Mouse (Mus musculus) spleen, adult 18-20 months (tissue): ENCODE results near the gene Gm17720.
A peak's percentile ranks its signal among the peaks of the same experiment; 100 is the strongest.

Experiments
- DNase-seq, 2 experiments: peaks; one replicate each; pipeline ENCODE4 v3.0.0; 2022; ENCODE audit warnings: mixed read lengths in 2 of 2

Gm17720 gene

DNA sequence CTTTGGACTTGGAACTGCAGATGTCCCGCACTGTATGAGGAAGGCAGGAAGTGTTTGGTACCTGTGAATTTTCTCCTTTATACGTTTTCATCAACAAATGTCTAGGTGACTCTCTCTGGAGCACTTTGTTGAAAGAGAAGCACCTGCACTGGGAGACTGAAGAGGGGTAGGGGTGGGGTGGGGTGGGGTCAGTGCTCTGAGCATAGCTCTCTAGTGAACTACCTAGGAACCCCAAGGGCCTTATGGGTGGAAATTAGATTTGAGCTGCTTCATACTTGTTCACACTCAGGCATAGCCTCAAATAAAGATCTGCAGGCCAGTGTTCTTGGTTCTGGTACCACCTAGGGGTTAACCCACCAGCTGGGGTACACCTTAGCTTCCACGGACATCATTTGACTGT is at the start of gene Gm17720:
Gene Gm17720, minus strand, starts transcription at position 101 of the 400 bp plus-strand sequence.
- DNase-seq: no peak

DNA sequence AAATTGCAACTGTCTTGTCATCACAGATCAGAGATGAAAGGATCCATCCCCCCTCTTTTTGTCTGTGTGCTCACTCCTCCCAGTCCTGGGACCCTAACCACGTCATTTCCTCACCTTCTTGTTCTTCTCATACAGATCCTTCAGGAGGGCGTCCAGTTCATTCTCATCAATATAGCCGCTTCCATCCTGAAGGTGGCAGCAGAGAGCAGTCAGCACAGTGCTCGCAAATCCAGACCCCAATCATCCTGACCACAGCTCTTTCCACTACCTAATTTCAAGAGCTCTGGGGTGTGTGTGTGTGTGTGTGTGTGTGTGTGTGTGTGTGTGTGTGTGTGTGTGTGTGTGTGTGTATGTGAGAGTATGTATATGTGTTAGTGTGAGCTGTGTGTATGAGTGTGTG is 43.0 kb upstream of the Gm17720 start:
- peak in 1 of 2 experiments; percentile 34 for DNase-seq

DNA sequence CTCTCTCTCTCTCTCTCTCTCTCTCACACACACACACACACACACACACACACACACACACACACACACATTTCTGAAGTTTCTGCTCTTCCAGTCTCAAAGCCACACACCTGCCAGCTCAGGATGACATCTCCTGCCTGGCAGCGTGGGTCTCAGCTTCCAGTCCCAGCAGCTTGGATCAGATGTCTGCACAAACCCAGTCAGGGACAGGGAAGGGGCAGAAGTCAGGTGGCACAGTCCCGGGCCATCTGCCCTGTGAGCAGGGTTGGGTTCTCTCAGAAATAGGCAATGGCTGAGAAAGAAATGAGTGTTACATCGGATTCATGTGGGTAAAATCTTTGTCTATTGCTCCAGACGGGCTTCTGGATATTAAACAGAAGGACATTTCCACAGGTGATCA is 38.2 kb upstream of the Gm17720 start:
- no peak for DNase-seq

DNA sequence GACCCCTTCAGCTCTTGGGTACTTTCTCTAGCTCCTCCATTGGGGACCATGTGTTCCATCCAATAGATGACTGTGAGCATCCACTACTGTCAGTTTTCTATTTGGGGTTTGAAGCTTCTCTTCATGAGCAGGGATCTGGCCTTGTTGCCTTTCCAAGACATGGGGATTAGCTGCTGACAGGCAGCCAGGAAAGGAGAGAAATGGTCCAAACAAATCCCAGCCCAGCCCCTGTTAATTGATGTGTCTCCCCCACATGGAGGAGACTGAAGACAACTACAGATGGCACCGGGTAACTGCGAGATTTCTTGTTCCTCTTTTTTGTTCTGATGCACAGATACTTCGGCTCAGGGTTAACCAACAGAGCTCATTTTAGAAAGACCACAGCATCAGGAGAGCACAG is 37.6 kb upstream of the Gm17720 start:
- DNase-seq: no peak

DNA sequence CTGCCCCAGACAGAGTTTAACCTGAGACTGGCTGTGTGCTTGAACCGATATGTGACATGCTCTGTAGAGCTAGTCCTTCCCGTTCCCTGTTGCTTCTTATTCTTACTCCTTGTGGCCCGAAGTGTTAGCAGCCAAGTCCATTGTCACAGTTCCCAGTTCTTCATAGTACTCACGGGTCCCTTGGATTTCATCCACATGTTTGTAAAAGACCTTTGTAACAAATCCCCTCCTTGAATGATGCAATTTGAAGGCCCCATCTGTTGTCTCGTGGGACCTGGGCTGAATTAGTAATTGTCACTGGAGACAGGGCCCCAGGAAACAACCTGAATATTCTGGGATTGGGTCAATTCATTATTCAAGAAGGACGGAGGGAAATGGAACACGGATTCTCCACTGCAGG is 33.0 kb upstream of the Gm17720 start:
- no peak for DNase-seq

DNA sequence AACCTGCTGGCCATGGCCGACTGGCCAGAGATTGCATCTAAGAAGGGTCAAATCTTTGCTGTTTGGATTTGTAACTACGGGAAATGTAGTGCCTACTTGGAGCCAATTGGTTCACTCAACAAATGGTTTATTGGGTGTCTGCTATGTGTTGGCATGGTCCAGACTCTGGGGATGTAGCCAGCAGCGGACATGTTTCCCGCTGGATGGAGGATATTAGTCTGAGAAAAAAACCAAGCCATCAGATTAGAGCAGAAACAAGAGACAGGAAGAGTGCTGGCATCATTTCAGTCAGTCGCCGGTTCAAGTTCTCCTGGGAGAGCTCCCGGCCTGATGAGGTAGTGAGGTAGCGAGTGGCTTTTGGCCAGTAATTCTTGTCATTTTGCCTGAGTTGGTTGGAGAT is 31.7 kb upstream of the Gm17720 start:
- DNase-seq: no peak

DNA sequence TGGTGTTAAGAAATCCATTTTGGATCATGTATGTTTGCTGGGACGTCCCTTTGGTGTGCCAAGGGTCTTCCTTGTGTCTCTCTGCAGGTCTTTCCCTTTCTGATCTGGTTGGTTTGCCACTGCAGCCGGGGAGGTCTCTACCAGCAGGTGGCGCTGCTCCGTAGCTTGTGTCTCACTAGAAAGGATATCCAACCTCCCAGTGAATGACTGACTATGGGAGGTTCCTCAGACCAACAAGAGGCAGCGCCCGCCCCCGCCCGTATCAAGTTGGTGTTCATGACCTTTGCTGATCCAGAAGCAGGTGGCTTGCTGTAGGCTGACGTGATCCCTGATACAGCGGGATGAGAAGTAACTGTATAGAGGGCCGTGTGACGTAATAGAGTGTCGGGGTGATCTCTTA is 28.0 kb upstream of the Gm17720 start:
- DNase-seq: peak in 1 of 2 experiments; percentile 44

DNA sequence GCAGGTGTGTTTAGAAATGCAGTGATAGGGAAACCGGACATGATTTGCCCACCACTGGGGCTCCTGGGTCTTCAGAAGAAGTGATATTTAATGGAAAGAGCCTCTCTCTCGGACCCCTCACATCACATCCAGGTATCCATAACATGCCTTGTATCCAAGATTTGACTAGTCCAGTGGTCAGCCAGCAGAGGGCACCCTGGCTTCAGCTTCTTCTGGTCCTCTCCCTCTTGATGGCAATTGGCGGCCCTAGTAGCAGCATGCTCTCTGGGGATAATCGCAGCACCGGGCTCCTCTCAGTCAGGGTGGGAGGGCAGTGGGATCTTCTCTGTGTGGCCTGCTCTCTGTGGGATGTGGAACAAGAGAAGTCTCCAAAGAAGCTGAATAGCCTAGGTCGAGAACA is 17.2 kb upstream of the Gm17720 start:
- no peak for DNase-seq

DNA sequence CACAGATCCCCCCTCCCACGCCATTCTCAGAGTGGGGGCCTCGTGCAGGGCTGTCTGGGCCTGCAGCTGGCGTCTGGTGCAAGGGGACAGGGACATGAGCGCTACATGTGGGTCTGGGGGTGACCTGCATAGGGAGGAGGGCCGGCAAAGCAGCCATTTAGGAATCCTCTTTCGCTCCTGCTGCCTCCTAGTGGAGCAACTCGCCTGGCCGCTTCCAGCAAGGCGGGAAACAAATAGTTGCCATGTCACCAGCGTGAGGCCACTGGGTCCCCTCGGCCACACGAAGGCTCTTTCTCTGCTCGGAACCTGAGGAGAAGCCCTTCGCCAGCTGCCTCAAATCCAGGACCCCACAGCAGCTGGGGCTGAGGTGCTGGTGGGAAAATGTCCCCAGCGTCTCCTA is 877 bp downstream of the Gm17720 start:
- DNase-seq: no peak

DNA sequence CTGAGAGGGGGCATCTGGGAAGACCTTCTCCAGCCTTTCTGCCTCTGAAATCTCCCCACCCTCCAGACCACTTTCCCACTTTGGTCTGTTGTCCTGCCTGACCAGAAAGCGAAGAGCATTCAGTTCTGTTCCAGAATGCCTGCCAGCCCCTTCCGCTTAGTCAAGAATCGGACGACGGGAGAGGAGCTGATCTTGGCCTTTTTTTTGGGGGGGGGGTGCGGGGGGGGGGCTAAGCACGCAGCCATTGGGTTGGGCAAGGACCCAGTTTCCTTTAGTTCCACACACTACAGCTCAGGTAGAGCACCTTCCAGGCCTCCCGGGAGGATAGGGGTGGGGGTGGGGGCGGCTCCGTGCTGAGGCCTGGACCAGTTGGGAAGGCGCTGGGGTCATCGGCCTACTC is 1.6 kb downstream of the Gm17720 start, which contains the start of gene Gm21964:
Gene Gm21964, plus strand, starts transcription at position 301 of the 400 bp plus-strand sequence.
- no peak for DNase-seq

DNA sequence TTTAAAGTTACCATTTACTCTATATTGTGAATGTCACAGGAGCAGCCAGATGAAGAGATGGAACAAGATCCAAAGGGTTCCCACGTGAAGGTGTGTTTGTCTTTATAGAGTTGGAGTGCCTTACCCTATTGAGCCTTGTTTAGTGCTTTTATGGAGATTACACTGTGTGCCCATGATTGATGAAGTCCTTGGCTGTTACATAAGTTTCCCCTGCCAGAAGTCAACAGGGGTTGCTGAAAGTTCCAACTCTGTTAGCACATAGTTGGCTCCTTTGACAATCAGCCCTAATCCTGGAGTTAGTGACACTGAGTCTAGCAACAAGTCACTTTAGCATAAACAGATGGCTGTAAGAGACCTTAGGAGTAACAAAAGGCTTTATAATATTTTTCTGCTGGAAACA is 10.7 kb downstream of the Gm17720 start:
- no peak for DNase-seq

DNA sequence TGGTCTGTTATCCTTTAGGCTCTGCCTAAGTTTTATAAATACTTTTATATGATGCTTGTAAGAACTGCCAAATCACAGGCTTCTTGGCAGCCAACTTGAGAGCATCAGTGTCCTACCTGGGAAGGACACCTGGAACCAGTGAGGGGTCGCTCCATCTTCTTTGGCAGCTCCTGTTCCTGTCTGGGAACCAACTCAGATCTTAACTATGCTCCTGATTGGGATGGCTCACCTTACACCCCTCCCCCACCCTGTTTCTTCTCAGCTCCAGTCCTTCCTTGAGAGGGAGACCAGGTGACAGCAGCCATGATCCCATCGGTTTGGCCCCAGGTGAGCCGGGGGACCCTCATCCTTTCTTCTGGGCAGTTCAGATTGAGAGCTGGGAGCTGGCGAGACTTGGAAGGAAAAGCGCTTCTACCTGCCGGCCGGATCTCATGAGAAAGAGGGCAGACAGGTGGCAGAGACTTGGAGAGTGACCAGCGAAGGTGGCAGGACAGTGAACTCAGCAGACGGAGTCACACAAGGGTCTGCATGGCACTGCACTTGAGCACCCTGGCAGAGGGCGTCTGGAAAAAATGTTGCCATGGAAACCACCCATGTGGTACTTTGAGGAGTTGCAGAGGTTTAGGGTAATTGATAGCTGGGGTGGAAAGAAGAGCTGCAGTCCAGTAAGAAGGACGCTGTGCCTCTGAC is 20.0 kb downstream of the Gm17720 start:
- DNase-seq: no peak

DNA sequence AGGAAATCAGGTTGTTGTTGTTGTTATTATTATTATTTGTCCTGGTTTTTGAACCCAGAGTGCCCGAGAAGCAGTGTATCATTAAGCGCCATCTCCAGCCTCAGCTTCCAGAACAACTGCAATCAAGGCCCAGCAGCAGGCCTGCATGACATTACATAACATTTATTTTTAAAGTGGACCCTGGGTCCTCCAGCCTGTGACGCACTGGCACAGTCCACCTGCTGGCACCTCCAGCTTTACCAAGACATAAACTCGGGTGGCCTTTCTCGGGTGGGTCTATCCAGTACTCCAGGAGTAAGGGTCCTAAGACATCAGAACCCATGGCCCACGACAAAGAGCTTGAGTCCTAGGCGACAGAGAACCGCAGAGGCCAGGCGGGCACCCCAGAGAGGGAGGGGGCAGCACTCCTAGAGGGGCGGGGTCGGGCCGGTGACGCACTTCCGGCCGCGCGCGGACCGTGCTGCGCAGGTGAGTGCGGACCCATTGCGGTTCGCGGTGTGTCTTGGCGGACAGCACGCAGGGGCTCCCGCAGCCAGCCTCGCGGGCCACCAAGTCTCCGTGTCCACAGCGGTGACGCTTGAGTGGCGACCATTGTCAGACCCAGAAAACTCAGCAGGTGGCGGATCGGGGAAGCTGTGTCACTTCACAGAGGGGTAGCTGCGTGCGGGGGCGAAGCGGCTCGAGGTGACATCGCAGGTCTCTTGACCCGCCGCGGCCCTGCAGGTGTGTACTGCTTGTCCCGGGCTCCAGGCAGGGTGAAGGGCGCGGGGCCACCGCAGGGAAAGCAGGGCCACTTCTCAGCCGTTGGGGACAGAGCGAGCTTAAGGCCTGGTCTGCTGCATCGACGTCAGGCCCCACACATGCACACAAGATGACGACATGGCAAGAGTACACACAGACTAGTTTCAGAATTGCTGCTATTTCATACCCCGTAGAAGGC is 23.0 kb downstream of the Gm17720 start, which contains the start of gene Zfp612:
Gene Zfp612, plus strand, starts transcription at position 465 of the 940 bp plus-strand sequence.
- DNase-seq: peak in 1 of 2 experiments; percentile 37

DNA sequence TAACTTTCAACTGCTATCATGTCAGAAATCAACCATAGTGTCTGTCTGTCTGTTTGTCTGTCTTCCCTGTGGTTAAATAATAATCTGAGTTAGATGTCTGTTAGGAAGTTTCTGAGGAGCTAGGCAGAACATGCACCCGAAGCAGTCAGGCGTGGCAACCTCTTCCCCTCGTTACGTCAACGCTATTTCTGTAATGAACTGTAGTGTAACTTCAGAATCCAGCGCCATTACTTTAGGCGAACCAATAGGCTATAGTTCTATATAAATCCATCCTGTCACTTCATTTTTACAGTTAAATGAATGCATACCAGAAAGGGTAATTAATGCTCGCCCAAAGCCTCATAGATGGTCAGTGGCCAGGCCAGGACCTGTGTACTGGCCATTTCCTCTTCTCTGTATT is 28.1 kb downstream of the Gm17720 start:
- no peak for DNase-seq

DNA sequence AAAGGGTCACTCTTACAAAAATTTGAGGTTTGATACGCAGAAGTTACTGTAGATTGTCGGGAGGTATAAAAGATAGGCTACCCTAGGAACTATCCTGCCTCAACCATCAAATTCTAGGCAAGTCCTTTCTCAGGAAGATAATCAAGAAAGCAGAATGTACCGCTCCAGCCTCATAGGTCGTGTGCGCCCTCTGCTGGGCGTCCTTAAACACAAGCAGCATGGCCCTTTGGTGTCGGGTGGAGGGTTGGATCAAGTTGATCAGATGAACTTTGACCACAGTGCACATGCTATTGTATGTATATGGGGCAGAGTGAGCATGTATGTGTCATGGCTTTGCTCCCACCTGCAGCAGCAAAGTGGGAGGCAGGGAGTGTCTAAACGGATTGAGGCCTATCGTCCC is 31.0 kb downstream of the Gm17720 start:
- DNase-seq: peak in 1 of 2 experiments; percentile 32

DNA sequence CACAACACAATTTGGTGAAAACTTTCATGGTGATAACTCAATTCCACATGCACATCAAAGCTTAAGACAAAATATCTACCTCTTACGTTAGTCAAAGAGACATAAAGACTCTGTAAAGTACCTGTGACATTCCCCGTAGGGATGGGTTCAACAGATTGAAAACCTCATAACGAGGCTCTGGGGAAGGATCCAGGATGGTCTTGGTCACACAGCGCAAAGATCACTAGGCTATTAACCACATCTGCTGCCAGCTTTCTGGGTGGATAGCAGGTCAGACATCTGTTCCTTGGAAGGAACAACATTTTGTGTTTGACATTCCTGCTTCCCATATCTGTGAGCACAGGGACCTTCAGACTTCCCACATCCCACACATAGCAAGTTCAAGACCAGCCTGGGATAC is 32.8 kb downstream of the Gm17720 start:
- DNase-seq: no peak

DNA sequence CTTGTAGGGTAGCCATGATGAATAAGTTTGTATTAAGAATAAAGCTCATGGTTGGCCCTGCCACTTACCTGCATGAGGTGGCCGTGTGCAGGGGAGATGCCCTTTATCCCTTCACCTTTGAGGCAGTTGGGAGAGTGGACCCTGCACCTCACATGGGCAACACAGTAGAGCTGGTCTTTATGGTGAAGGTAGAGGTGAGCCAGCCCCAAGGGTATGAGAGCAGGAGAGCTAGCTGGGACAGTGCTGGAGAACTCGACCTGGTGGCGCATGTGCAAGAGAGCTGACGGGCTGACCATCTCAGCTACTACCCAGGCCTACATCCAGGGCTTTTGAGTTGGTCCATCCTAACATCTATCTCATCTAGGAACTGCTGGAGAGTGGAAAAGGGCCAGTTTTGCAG is 36.9 kb downstream of the Gm17720 start:
- DNase-seq: no peak

DNA sequence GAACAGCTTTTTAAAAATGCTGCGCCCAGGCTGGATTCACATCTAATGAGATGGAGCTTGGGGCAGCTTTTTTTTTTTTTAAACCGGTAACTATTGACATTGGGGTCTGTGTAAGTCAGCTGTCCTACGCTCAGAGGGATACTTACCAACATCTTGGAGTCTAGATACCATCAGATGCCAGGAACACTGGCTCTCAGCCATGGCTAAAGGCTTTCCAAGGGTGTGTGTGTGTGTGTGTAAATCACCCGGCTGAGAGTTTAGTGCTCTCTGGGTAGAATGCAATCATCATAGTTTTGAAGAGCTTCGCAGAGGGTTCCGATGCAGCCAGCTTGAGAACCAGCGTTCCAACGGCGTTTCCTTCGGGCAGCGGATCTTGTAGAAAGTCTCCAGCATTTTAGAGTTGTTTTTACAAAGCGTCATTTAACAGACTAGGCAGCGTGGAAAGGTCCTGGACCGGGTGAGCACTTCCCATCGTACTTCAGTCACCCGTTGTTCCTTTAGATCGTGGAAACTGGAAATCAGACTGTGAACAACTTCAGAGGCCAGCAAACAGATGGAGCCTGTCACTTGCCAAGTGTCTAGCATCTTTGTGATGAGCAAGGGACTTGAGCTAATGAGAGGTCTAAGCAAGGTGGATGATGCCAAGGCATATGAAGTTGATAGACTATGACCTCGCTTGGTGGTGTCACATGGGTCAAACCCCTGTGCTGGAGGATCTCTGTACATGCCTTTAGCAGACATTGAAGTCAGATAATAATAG is 37.8 kb downstream of the Gm17720 start:
- DNase-seq: no peak

DNA sequence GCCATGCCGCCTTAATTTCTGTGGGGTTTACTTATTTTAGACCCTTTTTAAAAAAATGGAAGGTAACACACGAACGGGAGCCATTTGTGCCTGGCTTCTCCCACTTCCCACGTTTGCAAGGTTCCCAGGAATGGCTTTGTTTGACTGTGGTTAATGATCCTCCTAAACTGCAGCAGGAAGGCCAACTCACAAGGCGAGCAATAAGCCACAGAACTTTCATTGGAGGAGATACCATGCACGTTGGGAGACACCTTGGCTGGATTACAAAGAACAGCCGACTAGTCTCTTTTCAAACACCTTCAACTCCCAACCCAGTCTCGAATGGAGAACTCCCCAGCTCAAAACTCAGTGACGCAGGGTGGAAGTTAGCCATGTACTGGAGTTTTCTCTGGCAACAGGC is 38.4 kb downstream of the Gm17720 start:
- DNase-seq: no peak

DNA sequence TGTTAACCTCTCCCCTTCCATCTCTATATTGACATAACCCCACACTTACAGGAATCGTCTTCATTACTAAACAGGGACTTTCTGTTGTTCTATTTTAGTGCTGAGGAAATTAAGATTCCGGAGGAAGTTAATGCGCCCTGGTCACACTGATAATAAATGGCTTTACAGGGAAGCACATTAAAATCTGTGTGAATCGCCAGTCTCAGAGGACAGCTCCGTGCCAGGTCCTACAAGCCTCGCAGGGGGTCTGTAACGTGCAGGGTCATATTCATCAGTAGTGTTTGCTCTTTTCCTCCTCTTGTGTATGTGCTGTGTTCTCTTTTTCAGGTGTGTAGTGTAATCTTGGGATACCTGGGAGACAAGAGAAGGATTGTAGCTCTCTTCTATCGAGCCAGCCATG is 44.3 kb downstream of the Gm17720 start:
- DNase-seq: no peak

DNA sequence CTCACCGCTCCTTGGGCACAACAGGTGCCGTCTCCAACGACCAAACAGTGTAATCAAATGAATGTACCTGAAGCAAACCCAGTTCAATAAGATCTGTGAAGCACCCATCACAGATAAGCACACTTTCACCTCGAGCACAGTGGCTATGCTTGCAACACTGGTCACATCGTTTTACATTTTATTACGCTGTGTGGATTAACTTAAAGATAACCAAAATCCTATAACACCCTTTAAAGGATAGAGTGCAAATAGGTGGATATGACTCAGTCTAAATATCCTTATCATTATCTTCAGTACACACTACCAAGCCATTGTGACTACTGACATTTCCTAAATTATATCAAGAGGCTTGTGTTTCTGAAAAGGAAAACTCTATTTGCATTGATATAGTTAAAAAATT is 51.3 kb downstream of the Gm17720 start:
- DNase-seq: no peak

DNA sequence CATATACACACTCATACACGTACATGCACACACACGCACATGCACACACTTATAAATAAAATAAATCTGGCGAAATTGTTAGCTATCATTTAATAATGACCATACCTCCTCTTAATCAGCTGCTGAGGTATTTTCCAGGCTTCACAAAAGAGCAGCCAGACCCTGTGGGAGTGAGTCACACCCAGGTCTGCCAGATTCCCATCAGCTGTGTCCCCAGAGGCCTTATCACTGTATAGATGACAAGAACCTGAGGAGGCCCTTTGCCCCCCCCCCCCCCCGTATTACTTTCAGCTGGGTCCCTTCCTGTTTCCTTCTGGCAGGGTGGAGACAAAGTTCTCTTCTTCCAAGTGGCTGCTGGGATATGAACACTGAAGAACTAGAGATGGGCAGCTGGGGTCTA is 62.0 kb downstream of the Gm17720 start:
- no peak for DNase-seq

DNA sequence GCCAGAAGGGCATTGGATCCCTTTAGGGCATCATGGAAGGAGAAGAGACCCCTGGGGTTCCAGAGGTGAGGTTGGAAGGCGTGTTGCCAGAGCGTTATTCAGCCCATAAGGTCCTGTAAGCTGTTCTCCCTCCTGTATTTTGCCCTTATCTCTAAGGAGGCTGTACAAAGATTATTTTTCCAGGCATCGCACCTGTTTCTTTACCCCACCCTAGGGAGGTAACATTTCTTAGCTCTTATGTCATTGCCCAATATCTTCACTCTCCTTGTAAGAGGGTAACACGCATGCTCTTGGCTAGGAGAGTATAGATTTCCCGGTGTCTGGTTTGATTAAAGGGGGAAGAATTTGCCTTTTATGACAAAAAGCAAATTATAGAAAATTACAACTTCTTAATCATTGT is 62.9 kb downstream of the Gm17720 start, which contains the start of gene Chst4:
Gene Chst4, minus strand, starts transcription at position 82 of the 400 bp plus-strand sequence.
- DNase-seq: no peak
